Mouse (Mus musculus) CH12.LX (cell line): ENCODE results near the gene Gm4969. TPM values are rescaled to one million over a fixed set of nuclear protein-coding genes. Genes with fewer than 3 reads are reported as not detected.
"Not testable (repeated sequence)": the region's sequence is repeated elsewhere in the genome, so short reads cannot be mapped to it uniquely, and the experiment has no call there.

ENCODE experiments used
- DNase-seq: peaks from one replicate; pipeline ENCODE4 v3.0.0-alpha.2; 2013; ENCODE audit errors: extremely low read depth
- H3K27ac ChIP-seq: 2 replicates; pipeline ENCODE4 v1.5.1; 2012; ENCODE audit warnings: low read depth, mild to moderate bottlenecking, control low read depth, moderate library complexity; ENCODE audit not compliant: insufficient read depth
- H3K27me3 ChIP-seq: replicated peaks from 2 replicates; pipeline ENCODE3; 2012; ENCODE audit warnings: inconsistent platforms
- H3K36me3 ChIP-seq, 2 experiments: replicated peaks in 1 of 2; 2 replicates each; pipeline versions ENCODE3 to v1.6.1; 2012; ENCODE audit warnings: inconsistent platforms in 1 of 2, low read length in 1 of 2, mild to moderate bottlenecking in 1 of 2, mixed read lengths in 1 of 2, moderate library complexity in 1 of 2; ENCODE audit not compliant: control insufficient read depth in 1 of 2, insufficient read depth in 1 of 2
- H3K4me1 ChIP-seq, 2 experiments: 2 replicates each; pipeline ENCODE4 v1.6.1; 2012; ENCODE audit warnings: inconsistent platforms in 1 of 2, moderate library complexity in 1 of 2; ENCODE audit not compliant: insufficient read depth in 2 of 2, control insufficient read depth in 1 of 2
- H3K4me2 ChIP-seq: 2 replicates; pipeline ENCODE4 v1.6.1; 2012; ENCODE audit warnings: low read depth, mild to moderate bottlenecking, control low read depth; ENCODE audit not compliant: poor library complexity, insufficient read depth, severe bottlenecking
- H3K4me3 ChIP-seq, 3 experiments: fragments of 150-350 bp in 1 of 3; sonication (generic) in 1 of 3; replicated peaks in 1 of 3; 2 replicates each; pipeline versions ENCODE3 to v1.5.1; 2011 to 2012; ENCODE audit warnings: low read depth in 2 of 3, low read length in 2 of 3, mild to moderate bottlenecking in 2 of 3, moderate library complexity in 2 of 3, control low read depth in 1 of 3, improper control_type of control experiment in 1 of 3, inconsistent platforms in 1 of 3, mixed read lengths in 1 of 3; ENCODE audit not compliant: poor library complexity in 1 of 3
- H3K79me2 ChIP-seq: replicated peaks from 2 replicates; pipeline ENCODE4 v1.6.1; 2012; ENCODE audit warnings: mild to moderate bottlenecking, moderate library complexity; ENCODE audit not compliant: control insufficient read depth, poor library complexity, insufficient read depth, severe bottlenecking; ENCODE audit errors: extremely low read depth
- H3K9ac ChIP-seq: 2 replicates; pipeline ENCODE4 v1.6.1; 2012; ENCODE audit warnings: low read depth, mild to moderate bottlenecking, control low read depth, moderate library complexity; ENCODE audit not compliant: insufficient read depth
- H3K9me3 ChIP-seq: replicated peaks from 2 replicates; pipeline ENCODE3; 2012; ENCODE audit warnings: low read length, inconsistent platforms, mixed read lengths
- CTCF ChIP-seq, 2 experiments: IDR thresholded peaks in 1 of 2; conservative IDR thresholded peaks in 1 of 2; 2 replicates each; pipeline ENCODE4 v1.5.1; 2011 to 2012; ENCODE audit warnings: low read depth in 2 of 2, low read length in 2 of 2, improper control_type of control experiment in 1 of 2, inconsistent platforms in 1 of 2, mild to moderate bottlenecking in 1 of 2, moderate library complexity in 1 of 2
- EP300 ChIP-seq: IDR thresholded peaks from 2 replicates; pipeline ENCODE4 v1.6.1; 2011; ENCODE audit warnings: low read length, improper control_type of control experiment
- MAX ChIP-seq: IDR thresholded peaks from 2 replicates; pipeline ENCODE4 v1.6.1; 2011; ENCODE audit warnings: low read length, improper control_type of control experiment
- NRF1 ChIP-seq: IDR thresholded peaks from 2 replicates; pipeline ENCODE4 v1.6.1; 2014; ENCODE audit warnings: low read depth, mild to moderate bottlenecking, inconsistent platforms, low read length, improper control_type of control experiment, moderate library complexity
- RAD21 ChIP-seq: IDR thresholded peaks from 2 replicates; pipeline ENCODE4 v1.6.1; 2011; ENCODE audit warnings: low read depth, mild to moderate bottlenecking, low read length, improper control_type of control experiment, moderate library complexity
- SMC3 ChIP-seq: IDR thresholded peaks from 2 replicates; pipeline ENCODE4 v1.6.1; 2011; ENCODE audit warnings: low read depth, low read length, improper control_type of control experiment
- TBP ChIP-seq: conservative IDR thresholded peaks from 2 replicates; pipeline ENCODE4 v1.6.1; 2011; ENCODE audit warnings: low read depth, low read length, improper control_type of control experiment
- ZMIZ1 ChIP-seq: IDR thresholded peaks from 2 replicates; pipeline ENCODE4 v1.6.1; 2012; ENCODE audit warnings: low read depth, mild to moderate bottlenecking, inconsistent platforms, low read length, improper control_type of control experiment
- ZNF384 ChIP-seq: IDR thresholded peaks from 2 replicates; pipeline ENCODE4 v1.6.1; 2012; ENCODE audit warnings: low read depth, low read length, improper control_type of control experiment, inconsistent platforms
- dilution Hi-C: fragments of 300-500 bp; cut with MboI; formaldehyde crosslinking; loops from 2 replicates; pipeline ENCODE4 v1.14.3; 2020; ENCODE audit warnings: low sequenced_read_pairs; ENCODE audit not compliant: extremely low pct_unique_long_range_greater_than_20kb, extremely low pct_ligation_motif_present
- in situ Hi-C: fragments of 300-500 bp; cut with MboI; formaldehyde crosslinking; loops from 3 replicates; pipeline ENCODE4 v1.14.3; 2019; ENCODE audit warnings: low sequenced_read_pairs, low pct_ligation_motif_present, low pct_unique_long_range_greater_than_20kb, mixed read lengths
- polyA plus RNA-seq: library from polyadenylated mRNA; unstranded; fragments of >175 nt; gene quantifications from 2 replicates; pipeline ENCODE4 v1.2.1, GENCODE M21; 2012; ENCODE audit warnings: low read depth; ENCODE audit not compliant: insufficient read length
- total RNA-seq, 2 experiments: library from RNA; depleted of rRNA; stranded (reverse); fragments of 300-350 nt in 1 of 2; fragments of >200 nt in 1 of 2; gene quantifications; 2 replicates each; pipeline ENCODE4 v1.2.3; 2012 to 2014

Gene Gm4969
- total and polyA plus RNA-seq, 3 experiments: not detected

DNA sequence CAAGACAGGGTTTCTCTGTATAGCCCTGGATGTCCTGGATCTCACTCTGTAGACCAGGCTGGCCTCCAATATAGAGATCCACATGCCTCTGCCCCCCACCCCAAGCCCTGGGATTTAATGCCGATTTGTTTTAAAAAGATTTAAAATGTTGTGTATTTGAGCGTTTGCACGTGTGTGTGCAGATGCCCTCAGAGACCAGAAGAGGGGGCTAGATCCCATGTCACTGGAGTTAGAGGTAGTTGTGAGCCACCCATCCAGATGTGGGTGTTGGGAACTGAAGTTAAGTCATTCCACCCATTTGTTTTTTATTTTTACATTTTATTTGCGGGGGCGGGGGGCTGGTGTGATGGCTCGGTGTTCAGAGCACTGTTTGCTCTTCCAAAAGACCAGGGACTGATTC, 43.7 kb downstream of the Gm4969 start:
- in situ Hi-C loops: no loop called here
- Histone ChIP-seq H3K27me3 (peaks cover 53% of the 10 kb centered on the region), H3K9me3 (peaks cover 39% of the 10 kb centered on the region), H3K79me2 (no peaks in the 10 kb centered on the region), H3K4me2 (no peak overlapping the region), H3K27ac (no peak overlapping the region), H3K4me3 (no peak overlapping the region), H3K4me1 (peaks cover 12 to 19% of the 10 kb centered on the region in 2 experiments), H3K36me3 (no peaks in the 10 kb centered on the region), H3K9ac (no peak overlapping the region)
- DNase-seq: no peak
- no peak for TF ChIP-seq TBP
- TF ChIP-seq CTCF (conservative IDR thresholded peaks at IDR 0.05 in 1 of 2, IDR thresholded peaks at IDR 0.05 in 1 of 2; ENCODE audit: low read depth in 2 of 2, low read length in 2 of 2): peak in 1 of 2 experiments; percentile 32; a peak in 2 of 4 replicates
- dilution Hi-C loops: no loop called here

DNA sequence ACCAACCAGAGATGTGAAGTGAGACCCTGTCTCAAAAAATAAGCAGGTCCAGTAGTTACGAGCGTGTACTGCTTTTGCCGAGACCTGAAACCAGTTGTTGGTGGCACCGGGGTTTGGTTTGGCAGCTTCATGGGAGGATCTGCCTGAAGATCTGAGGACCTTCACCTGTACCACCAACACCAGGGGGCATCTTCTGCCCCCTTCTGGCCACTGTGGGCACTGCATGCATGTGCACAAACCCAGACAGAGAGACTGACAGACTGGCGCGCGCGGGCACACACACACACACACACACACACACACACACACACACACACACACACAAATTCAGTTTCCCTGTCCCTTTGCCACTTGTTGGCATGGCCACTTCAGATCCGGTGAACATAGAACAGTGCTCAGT, 44.7 kb downstream of the Gm4969 start:
- Histone ChIP-seq H3K9ac (no peak overlapping the region), H3K27me3 (peaks cover 44% of the 10 kb centered on the region), H3K36me3 (no peaks in the 10 kb centered on the region), H3K79me2 (no peaks in the 10 kb centered on the region), H3K4me1 (peaks cover 12 to 14% of the 10 kb centered on the region in 2 experiments), H3K4me3 (no peak overlapping the region), H3K9me3 (peaks cover 39% of the 10 kb centered on the region), H3K4me2 (no peak overlapping the region), H3K27ac (no peak overlapping the region)
- TF ChIP-seq SMC3 (peak; percentile 24), MAX (no peak), CTCF (conservative IDR thresholded peaks at IDR 0.05 in 1 of 2, IDR thresholded peaks at IDR 0.05 in 1 of 2; ENCODE audit: low read depth in 2 of 2, low read length in 2 of 2) (peak; percentile 36 to 61; a peak in 3 of 4 replicates), NRF1 (no peak)
- dilution Hi-C loops: no loop called here
- in situ Hi-C loops: no loop called here
- no peak for DNase-seq

DNA sequence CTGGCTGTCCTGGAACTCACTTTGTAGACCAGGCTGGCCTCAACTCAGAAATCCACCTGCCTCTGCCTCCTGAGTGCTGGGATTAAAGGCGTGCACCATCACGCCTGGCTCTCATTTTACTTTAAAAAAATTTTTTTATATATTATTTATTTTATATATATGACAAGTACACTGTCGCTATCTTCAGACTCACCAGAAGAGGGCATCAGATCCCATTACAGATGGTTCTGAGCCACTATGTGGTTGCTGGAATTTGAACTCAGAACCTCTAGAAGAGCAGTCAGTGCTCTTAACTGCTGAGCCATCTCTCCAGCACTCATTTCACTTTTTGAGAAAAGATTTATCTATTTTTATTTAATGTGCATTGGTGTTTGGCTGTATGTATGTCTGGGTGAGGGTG, 47.1 kb downstream of the Gm4969 start:
- Histone ChIP-seq H3K27me3 (peaks cover 25% of the 10 kb centered on the region), H3K9me3 (peaks cover 26% of the 10 kb centered on the region), H3K36me3 (peaks cover 0 to 12% of the 10 kb centered on the region in 2 experiments)
- H3K4me1 ChIP-seq, DNase-seq, in situ Hi-C loops, H3K79me2 ChIP-seq, dilution Hi-C loops, H3K4me2 ChIP-seq, H3K4me3 ChIP-seq, H3K27ac ChIP-seq, H3K9ac ChIP-seq: not testable (repeated sequence)
- TF ChIP-seq RAD21 (peak; percentile 10), CTCF (conservative IDR thresholded peaks at IDR 0.05 in 1 of 2, IDR thresholded peaks at IDR 0.05 in 1 of 2; ENCODE audit: low read depth in 2 of 2, low read length in 2 of 2) (peak in 1 of 2 experiments; percentile 42; a peak in 2 of 4 replicates)

DNA sequence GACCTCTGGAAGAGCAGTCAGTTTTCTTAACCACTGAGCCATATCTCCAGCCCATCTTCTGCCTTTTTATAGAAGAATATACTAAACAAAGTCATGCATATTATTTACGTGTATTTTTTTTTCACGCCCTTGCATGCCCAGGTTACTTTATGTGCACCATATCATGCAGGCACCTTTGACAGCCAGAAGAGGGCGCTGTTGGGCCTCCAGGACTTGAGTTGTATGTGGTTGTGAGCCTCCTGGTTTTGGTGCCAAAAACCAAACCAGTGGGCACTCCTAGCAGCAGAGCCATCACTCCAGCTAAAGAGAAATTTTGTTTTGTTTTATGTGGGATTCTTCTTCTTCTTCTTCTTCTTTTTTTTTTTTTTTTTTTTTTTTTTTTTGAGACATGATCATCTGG, 48.7 kb downstream of the Gm4969 start:
- Histone ChIP-seq H3K27me3 (peaks cover 16% of the 10 kb centered on the region), H3K36me3 (peaks cover 0 to 22% of the 10 kb centered on the region in 2 experiments), H3K9ac (no peak overlapping the region), H3K4me3 (no peak overlapping the region), H3K27ac (no peak overlapping the region), H3K4me2 (no peak overlapping the region), H3K9me3 (peaks cover 13% of the 10 kb centered on the region), H3K4me1 (no peaks in the 10 kb centered on the region), H3K79me2 (no peaks in the 10 kb centered on the region)
- peak; percentile 56 for TF ChIP-seq ZNF384
- TF ChIP-seq ZMIZ1: no peak
- TF ChIP-seq CTCF (conservative IDR thresholded peaks at IDR 0.05 in 1 of 2, IDR thresholded peaks at IDR 0.05 in 1 of 2; ENCODE audit: low read depth in 2 of 2, low read length in 2 of 2): peak; percentile 31 to 67; a peak in 3 of 4 replicates
- TF ChIP-seq RAD21: peak; percentile 34
- peak; percentile 49 for TF ChIP-seq SMC3
- TF ChIP-seq EP300: no peak
- dilution Hi-C loops: no loop called here
- DNase-seq: peak; percentile 51
- in situ Hi-C loops: no loop called here
